Mouse (Mus musculus) lung, adult 2 months (tissue): ENCODE results near the gene Fam76b.

ENCODE experiments used
- CTCF ChIP-seq: fragments of 200-500 bp; IDR thresholded peaks from 2 replicates; pipeline ENCODE4 v1.5.1; 2011; ENCODE audit warnings: mild to moderate bottlenecking, low read length, control low read depth; ENCODE audit not compliant: insufficient read depth
- POLR2A ChIP-seq: fragments of 200-500 bp; IDR thresholded peaks from 2 replicates; pipeline ENCODE4 v1.6.1; 2011; ENCODE audit warnings: low read depth, mild to moderate bottlenecking, control low read depth, low read length, borderline replicate concordance; ENCODE audit errors: extremely low read depth

DNA sequence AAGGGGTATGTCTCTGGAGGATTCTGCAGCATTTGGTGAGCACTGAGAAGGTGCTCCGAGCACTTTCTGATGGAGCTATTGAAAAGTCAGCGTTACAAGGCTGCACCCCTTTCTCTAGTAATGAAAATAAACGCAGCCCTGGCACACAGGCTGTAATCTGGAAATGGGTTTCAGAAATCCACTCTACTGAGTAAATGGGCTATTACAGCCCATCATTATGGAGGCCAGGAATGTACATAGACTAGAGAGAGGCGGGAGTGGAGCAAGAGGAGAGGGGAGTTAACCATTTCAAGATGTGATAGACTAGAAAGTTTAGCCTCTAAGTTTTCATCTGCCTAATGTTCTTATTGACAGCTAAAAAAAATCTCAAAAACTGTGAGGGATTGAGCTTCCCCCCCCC lies 65.5 kb downstream of the Fam76b start:
- TF ChIP-seq POLR2A, result no peak
- no peak for TF ChIP-seq CTCF
